Mouse (Mus musculus): ENCODE data around the gene Tgfa.

Tgfa gene

DNA sequence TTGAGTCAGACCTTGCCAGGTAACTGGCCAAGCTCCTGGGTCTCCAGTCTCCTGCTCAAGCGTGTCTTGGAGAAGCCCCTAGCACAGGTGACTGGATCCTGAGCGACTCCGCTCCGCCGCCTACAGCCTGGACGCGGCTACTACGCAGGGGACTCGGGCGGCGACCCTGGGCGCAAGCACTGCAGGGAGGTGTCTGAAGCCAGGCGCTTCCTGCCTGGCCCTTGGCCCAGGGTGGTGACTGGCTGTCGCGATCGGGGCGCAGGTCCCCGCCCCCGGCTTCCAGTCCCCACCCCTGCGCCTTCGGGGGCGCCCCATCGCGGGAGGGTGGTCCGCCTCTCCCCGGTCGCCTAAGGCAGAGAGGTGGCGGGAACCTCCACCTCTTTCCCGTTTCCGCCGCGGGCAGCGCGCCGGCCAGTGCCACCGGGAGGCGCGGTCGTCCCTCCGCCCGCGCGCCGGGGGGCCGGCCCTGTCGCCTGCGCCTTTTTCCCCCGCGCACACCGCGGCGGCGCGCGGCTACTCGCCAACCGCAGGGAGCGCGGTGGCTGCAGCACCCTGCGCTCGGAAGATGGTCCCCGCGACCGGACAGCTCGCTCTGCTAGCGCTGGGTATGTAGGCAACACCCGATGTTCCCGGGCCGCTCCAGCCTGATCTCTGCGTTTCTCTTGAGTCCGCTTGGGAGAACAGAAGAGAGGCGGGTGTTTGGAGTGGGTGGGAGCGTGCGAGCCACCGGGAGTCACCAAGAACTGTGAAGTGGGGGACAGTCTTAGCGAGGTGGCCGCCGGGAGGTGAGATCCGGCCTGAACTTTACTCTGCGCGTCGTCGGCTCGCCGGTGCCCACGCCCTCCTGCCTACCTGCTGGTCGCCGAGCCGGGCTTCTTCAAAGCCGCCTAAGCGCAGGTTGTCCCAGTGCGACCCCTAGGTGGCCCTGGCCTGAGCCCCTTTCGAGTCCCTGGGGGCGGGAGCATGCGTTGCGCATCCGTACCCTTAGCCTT, at the start of gene Tgfa:
TSS of gene Tgfa (plus strand) at position 283 of the 992 bp plus-strand sequence.
- no peak for DNase-seq (ENCODE audit: low spot score)

DNA sequence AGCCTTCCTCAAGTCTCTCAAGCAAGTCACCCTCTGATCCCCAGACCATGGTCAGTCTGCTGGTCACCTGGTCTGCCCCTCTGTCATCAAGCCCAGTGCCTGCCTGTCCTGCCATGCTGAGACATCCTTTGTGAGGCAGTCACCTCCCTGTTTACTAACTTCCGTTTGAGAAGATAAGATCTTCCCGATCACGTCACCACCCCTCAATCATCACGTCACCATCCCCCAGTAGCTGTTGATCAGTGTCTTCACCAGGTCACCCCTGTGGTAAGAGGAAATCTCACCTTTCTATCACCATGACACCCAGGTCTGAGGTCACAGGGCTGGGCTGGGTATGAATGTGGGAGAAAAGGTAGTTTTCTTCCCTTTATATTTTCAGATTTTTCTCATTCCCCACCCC, 46.5 kb upstream of the Tgfa start:
- DNase-seq (ENCODE audit: low spot score), result no peak

DNA sequence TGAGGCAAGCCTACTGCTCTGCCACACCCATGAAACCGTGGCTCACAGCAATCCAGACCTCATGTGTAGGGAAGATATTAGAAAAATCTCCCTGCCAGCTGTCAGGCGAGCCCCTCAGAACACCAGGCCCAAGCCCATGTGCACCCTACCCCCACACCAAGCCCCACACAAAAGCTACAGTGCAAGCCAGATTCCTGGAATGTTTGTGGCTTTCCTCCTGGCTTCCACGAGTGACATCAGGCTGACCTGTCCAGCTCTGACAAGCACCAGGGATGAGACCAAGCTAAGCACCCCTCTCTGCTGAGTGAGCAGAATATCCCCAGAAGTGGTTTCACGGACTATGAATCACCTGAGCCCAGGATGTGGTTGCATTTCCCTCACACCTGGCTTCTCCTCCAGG, 46.0 kb upstream of the Tgfa start:
- DNase-seq (ENCODE audit: low spot score), result no peak

DNA sequence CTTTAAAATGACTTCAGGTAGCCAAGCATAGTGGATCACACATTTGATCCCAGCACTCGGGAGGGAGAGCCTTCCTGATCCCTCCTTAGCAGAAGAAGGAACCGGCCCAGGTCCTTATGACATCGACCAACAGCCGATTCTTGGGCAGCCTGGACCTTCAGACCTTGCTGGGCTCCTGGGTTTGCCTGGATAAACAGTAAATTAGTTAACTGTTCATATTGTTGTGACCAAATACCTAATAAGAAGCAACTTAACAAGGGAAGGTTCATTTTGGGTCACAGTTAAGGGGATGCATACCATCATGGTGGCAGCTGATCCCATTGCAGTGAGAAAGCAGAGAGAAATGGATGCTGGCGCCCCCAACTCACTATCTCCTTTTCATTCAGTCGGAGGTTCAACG, 42.3 kb upstream of the Tgfa start:
- DNase-seq (ENCODE audit: low spot score), result no peak

DNA sequence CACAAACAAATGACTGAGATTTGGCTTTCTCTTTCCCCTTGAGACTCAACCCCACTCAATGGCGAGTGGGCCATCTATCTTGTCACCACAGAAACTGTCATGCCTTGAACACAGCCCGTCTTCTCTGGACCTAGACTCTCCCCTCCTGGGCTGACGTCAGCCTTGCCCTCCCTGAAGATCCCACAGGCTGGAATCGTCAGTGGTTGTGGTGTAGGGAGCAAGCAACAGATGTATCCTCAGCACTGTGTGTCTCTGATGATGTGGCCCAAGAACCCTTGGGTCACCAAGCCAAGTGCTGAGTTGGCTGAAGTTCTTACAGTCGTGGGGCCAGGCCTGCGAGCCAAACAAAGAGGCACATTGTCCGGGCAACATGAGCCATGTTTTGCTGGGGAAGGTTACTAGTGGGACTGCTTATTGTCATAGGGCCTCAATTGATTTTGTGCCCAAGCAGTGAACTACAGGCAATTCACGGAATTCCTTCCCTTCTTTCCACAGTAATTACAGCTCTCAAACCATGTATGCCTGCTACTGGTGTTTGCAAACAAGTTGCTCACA, 41.5 kb upstream of the Tgfa start:
- DNase-seq (ENCODE audit: low spot score), result no peak

DNA sequence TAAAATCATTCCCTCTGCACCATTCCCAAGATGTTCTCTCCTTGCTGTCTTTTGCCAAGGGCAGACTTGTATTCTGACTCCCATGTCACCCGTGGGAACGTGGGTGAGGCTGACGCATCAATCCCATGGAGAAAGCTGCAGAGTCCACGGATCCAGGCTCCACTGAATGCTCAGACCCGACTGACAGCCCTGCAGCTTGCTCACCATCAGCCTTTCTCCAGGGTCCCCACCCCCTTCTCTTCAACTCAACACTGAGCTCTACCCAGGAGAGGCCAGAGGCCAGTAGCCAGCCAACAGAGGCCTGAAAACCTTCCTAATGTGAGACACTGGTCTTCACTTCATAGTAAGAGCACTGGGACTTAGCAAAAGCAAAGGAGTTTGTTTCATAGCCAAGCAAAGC, 41.0 kb upstream of the Tgfa start:
- no peak for DNase-seq (ENCODE audit: low spot score)

DNA sequence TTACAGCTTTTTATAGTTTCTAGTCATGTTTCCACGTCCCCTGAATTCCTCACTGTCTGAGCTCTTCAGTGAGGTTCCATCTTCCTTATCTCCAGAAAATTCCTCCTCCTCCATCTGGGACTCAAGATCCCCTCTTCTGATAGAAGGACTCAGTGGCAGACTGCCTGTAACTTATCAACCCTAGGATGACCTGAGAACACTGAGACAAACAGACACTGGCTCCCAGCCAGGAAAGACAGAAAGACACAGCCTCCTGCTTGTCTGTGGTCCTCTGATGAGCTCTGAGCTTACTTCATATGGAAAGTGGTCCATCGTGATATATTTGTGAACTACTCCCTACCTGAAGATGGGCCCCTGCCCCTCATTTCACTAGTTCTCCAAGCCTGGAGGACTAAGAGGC, 40.5 kb upstream of the Tgfa start:
- DNase-seq (ENCODE audit: low spot score), result no peak

DNA sequence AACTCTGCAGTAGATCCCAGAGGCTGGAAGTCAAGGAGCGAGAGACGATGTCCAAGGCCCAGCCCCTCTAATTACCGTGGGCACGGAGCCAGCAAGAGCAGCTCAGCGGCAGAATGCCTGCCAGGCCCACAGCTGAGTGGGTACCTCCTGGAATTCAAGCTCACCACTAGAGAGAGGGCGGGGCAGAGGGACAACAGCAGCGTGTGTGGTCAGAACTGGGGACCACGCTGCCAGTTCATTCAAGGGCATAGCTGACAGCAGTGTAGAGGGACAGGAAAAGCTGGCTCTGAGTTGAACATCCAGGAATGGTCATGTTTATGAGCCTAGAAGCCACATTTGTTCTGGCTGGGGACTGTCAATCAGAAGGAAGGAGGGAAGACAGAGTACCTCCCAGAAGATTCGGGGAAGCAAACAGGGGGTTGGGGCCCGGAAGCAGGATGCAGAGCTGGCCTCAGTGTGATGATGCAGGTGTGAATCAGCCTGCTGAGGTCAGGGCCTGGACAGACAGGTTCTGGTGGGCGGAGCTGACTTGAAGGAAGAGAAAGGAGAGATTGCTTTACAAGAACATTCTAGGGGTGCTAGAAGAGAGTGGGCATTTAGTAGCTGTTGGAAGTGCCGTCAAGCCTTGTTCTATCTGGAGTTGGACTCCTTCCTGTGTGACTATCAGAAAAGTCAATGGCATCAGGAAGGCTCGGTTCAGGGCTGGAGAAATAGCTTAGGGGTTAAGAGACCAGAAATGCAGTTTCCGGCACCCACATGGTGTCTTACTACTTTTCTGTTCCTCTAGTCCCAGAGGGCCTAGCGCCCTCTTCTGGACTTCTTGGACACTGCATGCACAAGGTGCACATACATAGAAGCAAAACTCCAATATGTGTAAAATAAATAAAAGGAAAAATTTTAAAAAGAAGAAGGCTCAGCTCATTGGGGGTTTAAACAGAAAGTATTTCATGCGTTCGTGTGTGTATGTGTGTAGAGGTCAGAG, 37.5 kb upstream of the Tgfa start:
- DNase-seq (ENCODE audit: low spot score), result no peak

DNA sequence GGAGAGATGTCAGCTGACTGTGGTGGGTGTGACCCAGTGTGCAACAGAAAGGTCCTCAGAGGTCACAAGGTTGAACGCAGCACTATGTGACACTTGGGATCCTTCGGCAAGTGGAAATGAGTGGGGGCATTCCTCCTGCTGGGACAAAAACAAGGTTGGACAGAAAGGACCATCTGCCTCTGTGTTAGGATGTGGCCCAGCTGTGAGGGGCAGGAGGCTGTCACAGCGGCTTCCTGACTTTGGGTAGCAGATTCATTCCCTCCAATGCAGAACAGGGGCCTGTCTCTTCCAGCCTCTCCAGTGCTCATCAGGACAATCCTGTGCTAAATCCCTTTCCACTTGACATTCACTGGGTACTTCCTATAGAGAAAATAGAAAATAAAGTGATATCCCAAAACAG, 34.1 kb upstream of the Tgfa start:
- DNase-seq (ENCODE audit: low spot score), result no peak

DNA sequence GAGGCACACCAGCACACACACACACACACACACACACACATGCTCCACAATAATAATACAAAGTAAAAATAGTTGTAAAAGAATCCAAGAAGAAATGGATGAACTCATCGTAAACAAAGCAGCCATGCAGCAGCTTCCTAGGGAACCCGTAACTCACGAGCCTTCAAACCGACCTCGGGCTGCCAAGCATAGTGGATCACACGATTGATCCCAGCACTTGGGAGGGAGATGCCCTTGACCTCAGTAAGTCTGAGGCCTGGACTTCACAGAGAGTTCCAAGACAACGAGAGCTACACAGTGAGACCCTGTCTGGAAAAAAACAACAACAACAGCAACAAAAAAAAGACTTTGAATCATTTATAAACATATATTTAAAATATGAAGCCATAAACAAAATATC, 33.4 kb upstream of the Tgfa start:
- DNase-seq (ENCODE audit: low spot score), result no peak

DNA sequence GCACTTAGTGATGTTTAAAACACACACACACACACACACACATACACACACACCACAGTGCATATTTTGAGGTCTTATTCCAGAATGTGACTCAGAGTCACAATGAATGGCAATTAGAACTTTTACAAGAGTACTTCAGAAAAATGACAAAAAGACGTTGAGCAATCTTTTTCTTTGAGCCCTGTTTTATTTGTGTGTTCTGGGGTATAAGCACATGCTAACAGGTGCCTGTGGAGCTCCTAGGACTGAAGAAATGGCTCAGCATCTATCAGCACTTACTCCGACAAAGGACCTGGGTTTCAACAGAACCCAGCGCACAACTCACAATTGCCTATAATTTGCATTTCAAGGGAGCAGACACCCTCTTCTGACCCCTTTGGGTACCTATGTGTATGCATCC, 31.0 kb upstream of the Tgfa start:
- no peak for DNase-seq (ENCODE audit: low spot score)

DNA sequence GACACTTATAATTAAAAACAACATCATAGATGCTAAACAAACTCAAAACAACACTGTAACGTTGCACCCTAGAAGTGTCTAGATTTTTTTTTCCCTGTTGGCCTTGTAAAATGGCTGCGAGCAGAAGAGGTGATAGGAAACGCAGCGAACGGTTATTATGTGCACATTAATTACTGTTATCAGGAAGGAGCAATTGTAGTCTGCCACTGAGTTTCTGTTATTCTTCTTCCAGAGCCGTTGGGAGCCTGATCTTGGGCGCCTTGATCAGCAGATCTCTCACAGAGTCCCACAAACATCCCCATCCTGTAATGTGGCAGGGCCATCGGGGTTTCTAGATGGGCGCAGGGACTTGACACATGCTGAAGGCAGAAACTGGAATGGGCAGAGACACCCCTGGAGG, 28.6 kb upstream of the Tgfa start:
- no peak for DNase-seq (ENCODE audit: low spot score)

DNA sequence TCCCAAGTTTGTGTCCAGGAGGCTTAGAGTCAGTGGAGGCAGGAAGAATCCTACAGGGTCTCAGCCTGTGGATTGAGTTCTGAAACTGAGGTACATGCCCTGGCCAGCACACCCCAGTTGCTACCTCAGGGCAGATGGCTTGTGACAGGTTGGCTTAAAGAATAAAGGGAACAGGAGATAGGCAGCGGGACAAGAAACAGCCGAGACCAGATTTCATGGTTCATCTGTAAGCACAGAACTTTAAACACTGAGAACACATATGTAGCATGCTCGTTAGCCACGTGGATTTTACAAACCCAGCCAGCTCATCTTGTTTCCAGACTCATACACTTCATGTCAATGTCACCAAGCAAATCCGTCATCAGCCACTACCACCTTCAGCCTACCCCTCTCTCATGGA, 27.2 kb upstream of the Tgfa start:
- DNase-seq (ENCODE audit: low spot score), result no peak

DNA sequence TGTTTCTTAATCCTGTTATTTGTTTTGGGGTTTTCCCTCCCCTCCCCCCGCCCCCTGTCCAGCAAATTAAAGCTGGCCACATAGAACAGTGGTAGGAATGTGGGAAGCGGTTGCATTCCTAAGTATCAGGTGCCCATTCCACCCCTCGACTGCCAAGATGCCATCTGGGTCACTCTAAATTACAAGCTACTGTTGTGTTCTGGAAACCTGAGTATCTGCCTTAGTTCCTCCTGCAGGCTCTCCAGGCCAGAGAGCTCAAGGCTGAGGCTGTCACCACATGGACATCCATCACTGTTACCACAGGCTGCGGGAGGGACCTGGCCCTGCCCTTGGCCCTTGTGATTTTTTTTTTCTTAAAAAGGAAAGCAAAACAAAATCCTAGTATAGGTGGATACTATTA, 25.9 kb upstream of the Tgfa start:
- no peak for DNase-seq (ENCODE audit: low spot score)

DNA sequence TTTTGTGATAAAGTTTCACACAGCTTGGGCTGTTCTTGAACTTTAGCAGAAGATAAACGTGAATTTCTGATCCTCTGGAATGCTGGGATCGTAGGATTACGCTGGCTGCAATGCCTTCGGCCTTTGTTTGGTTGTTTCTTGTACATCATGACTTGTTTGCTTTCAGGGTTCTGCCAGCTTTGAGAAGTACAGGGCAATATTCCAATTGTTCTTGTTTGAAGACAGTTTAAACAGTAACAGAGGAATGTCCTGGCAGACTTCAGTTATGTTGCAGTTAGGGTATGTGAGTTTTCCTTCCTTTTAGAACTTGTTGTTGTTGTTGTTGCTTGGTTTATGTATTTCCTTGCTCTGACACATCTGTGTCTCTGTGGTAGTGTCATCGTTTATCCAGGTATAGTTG, 18.8 kb upstream of the Tgfa start:
- no peak for DNase-seq (ENCODE audit: low spot score)

DNA sequence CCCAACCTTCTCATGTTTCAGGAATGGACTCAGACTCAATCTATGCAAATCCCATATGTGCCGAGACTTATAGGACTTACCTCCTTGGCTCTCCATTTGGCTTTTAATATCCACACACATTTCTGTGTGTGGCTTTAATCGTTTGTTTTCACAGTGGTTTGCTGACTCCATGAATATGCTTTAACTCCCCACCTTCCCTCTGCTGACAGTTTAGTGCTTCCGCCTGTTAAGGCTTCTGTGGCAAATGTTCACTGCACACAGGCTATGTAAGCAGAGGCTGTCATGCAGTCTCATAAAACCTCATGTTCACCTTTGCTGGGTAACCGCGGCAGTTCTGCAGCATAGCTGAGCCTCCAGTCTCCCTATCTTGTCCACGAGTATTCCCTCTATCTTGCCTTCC, 18.3 kb upstream of the Tgfa start:
- DNase-seq (ENCODE audit: low spot score), result no peak

DNA sequence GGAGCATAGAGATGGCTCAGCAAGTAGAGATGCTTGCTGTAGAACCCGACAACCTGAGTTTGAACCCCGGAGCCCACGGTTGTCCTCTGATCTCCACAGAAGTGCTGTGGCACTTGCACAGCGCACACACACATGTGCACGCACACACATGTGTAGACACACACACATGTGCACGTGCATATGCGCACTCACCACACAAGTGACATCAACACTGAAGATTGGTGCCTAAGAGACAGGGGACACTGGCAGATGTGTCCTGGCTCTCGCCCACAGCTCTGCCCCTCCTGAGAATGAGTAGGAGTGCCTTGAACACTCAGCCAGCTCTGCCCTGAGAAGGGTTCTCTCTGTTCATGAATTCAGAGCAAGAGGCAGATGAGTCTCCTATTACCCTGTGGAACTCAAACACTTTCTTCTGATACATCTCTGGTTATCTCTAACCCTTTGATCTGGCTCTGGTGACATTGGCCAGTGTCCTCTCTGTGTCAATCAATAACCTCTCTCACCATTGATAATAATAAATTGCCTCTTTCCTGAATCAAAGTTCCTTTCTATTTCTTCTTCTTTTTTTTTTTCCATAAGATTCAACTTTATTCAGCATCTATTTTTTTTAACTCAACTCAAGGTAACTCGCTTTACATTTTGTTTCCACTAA, 17.6 kb upstream of the Tgfa start:
- DNase-seq (ENCODE audit: low spot score), result no peak

DNA sequence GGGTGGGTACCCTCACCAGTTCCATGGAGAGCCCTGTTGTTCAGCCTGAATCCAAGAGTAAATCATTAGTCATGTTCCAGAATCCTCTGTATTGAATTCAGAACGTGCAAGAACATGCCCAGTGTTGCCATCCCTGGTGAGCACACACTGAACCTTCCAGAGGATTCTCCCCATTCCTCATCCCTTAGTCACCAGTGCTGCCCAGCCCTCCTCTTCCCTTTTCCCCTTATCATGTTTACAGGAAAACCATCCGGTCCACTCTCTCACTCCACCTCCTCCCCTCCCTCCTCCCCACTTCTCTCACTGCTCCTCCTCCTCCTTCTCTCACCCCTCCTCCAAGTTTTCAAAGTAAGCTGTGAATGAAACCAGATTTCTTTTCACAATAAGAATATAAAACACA, 14.4 kb upstream of the Tgfa start:
- DNase-seq (ENCODE audit: low spot score), result no peak

DNA sequence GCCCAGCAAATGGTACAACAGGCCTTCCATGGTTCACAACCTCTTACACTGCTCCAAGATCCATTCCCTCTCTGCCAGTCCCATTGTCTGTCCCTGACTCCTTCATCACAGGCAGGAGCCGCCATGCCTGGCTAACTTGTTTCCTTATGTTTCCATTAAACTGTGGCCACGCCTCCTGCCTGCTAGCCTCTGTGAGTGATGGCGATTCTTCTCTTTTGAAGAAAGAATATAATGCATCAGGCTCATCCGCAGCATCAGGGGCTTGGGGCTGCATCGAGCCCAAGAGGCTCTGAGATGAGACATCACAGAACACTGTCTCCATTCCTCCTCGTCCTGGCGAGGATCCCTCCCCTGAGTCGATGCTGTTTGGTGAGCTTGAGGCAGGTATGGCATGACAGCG, 13.0 kb upstream of the Tgfa start:
- no peak for DNase-seq (ENCODE audit: low spot score)

DNA sequence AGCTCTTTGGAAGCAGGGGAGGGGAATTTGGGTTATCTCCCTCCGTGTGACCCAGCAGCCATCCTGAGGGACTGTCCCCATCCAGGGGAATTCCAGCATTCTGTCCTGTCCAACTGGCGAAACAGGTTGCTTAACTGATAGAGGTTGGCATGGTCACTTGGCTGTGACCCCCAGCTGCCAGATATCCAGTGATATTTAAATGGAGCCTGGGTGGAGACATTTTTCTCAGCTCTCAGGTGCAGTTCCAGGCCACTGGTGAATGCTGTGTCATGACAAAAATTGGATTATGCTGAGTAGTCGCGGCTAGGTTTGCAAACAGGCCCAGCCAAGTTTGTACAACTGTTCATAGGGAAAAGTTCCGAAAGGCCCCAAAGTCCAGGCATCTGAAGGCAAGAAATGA, 12.4 kb upstream of the Tgfa start:
- DNase-seq (ENCODE audit: low spot score), result no peak

DNA sequence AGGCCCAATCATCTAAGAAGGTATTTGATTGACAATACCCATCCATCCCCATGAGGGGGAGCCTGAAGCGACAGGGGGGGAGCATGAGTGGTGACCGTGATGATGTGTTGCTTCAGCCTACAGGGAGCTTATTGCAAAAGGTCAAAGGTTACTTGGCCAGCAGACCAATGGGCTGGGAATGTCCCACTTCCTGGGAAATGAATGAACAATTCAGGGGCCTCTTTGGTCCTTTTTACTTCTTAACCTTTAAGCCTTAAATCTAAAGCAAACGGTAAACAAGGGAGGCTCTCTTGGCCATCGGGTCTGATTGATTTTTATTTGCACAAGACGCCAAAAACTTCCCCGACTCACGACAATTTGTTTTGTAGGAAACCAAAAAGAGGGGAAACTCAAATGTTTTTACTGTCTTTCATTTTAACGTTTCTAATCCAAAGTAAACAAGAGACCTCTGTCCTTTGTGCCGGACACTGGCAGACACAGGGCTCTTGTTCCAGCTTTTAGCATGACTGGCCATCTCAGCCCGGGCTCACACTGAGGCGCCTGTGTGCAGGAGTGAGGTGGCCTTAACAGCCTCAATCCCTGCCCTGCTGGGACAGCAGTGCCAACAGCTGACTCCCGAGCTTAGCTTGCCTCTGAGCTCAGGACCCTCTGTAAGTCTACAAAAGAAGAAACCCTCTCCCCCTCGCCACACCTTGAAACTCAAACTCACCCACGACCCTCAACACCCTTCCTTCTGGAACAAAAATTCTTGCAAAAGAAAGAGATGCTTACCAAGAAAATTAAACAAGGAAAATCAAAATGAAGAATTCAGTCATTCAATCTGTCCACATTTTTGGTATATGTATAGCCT, 8.7 kb upstream of the Tgfa start:
- no peak for DNase-seq (ENCODE audit: low spot score)
